Mouse (Mus musculus) adrenal gland, postnatal 25 days (tissue): ENCODE results near the gene Galntl5. TPM values are rescaled to one million over a fixed set of nuclear protein-coding genes. Genes with fewer than 3 reads are reported as not detected.
"Not testable (repeated sequence)": the region's sequence is repeated elsewhere in the genome, so short reads cannot be mapped to it uniquely, and the experiment has no call there.

Experiments
- DNase-seq: peaks from one replicate; pipeline ENCODE4 v3.0.0; 2021; ENCODE audit warnings: mixed read lengths
- long read RNA-seq: library from polyadenylated mRNA; stranded (forward); transcript quantifications from one replicate; pipeline ENCODE4 v2.0.0, GENCODE M21; 2021
- total RNA-seq: library from RNA; stranded (reverse); gene quantifications from 2 replicates; pipeline ENCODE4 v1.2.3, GENCODE M21; 2021

Galntl5 gene
- not detected in 2 replicates for total RNA-seq
- long read RNA-seq: 0 reads

DNA sequence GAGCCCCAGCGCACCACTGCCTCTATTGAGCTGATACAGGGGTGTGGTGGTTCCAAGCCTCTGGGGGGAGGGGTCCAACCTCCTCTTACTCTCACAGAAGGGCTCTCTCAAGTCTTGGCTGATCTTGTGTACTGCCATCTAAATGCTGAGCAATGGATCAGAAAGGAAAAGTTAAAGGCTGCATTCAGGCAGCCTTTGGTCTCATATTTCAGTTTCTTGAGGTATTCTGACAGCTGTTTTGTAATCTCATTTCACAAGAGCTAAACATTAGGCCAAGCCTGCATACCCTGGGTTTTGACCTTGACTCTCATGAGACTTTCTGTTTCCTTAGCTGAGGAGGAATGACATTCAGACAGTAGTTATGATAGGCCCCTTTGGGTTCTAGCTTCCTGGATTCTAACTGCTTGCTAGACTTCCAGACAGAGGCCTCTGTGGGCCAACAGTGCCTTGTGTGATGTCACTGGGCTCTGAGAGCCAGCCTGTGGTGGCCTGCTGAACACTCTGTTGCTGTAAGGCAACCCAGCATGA, at the start of gene Galntl5:
Galntl5 (plus strand) TSS at position 457 of the 528 bp plus-strand sequence.
- DNase-seq: no peak

DNA sequence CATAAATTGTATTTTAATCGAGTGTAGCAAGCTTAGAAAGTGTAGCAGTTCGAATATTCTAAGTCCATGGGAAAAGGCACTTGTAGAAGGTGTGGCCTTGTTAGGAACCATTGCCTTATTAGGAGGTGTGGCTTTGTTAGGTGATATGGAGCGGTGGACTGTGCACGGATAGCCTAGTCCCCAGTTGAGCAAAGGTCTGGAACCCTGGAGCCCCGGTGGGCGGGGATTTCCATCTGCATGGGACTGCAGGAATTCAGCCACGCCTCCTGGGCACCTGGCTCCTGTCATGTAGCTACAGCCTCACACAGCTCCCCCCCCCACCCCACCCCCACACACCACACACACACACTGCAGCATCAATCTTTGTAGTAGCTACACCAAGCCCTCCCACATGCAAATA, 34.6 kb upstream of the Galntl5 start:
- no peak for DNase-seq

GRCm38 (mm10) chr5:25149331-25149965, 31.8 kb upstream of the Galntl5 start:
- DNase-seq: no peak

DNA sequence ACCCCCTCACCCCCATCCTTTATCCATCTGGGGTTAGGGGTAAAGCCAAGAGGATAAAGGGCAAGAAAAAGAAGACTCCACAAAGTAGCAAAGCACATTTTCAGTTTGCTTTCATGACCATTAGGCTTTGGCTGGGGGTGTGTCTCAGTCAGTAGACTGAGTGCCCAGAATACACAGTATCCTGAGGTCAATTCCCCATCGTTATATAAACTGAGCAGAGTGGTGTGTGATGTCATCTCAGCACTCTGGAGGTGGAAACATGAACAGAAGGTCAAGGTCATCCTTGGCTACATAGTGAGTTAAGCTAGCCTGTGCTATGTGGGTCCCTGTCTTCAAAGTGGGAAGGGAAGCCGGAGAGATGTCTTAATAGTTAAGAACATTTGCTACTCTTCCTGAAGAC, 27.8 kb upstream of the Galntl5 start:
- no peak for DNase-seq

GRCm38 (mm10) chr5:25153996-25154395, 27.3 kb upstream of the Galntl5 start:
- no peak for DNase-seq

GRCm38 (mm10) chr5:25154823-25155222, 26.4 kb upstream of the Galntl5 start:
- DNase-seq: no peak

DNA sequence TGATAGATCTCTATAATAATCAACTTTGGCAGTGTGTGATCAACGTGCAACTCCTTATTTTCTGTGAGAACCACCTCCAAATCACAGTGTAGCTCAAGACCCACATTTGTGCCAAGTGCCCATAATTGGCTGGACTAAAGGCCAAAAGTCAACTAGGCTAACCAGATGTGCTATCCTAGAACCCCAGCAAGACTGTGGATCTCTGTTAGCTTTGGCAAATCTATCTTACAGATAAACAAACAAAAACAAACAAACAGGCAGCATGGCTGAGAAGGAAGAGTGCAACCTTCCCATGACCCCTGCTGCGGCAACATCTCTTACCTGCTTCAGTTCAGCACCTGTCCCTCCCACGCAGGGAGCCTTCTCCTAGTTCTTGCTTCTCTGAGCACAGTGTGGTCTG, 25.9 kb upstream of the Galntl5 start:
- DNase-seq: no peak

DNA sequence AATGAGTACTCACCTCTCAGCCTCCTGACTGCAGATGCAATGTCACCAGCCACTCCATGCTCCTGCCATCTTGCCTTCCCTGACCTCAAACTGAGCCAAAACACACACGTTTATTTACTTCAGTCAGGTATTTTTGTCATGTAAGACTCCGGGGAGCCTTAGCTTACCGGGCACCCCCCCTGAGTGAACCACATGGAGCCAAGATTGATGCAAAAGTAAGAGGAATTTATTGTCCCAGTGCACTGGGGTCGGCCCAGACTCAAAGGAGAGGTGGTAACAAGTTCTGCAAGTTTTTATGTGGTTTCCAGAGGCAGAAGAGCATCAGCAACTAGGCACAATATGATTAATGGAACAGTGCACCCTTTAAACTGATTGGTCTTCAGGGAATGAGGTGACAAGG, 24.1 kb upstream of the Galntl5 start:
- DNase-seq: no peak

DNA sequence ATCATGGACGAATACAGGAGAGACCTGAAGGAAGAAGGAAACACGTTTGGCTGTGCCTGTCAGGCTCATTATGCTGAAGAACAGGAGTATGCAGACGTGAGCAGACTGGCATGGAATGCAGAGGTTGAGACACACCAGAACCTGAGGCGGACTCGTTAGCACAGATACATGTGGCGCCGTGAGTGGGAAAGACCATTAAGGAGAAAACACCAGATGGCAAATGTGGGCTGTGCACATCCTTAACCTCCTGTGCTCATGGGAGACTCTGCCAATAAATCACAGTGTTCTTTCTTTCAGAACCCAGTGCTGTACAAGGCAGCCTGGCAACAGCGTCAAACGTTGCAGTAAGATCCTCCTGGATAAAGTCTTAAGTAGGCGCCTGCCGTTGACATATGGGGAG, 20.7 kb upstream of the Galntl5 start:
- DNase-seq: no peak

GRCm38 (mm10) chr5:25162981-25163380, 18.3 kb upstream of the Galntl5 start:
- no peak for DNase-seq

GRCm38 (mm10) chr5:25163938-25164337, 17.3 kb upstream of the Galntl5 start:
- DNase-seq: no peak

- DNase-seq: no peak
Measured at GRCm38 (mm10) chr5:25164341-25164740, 16.9 kb upstream of the Galntl5 start.

DNA sequence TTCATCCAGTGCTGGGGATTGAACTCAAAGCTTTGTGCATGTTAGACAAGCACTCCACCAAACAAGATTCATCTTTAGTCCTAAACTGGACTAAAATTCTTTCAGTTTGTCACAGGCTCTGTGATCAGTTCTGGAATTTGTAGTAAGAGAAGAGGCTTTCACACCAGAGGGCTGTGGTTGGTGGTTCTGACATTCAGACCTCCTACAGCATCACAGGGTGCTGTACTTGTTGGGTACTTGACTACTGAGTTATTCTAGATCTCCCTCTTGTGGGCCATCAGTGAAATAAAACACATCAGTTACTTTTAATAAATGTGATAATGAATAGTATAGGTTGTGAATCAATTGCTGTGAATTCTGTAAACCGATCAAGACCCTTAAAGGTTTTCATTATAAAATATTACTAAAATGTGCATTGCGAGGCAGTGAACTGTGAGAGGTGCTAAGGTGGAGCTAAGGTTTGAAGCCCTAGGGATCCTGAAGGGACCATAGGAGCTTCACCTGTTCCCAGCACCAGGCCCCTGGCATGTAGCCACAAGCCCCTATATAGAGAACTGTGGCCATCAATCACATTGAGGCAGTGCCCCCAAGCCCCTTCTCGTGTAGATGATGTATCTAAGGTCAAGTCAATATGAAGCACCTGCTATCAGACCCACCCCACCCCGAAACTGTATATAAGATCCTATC, 16.0 kb upstream of the Galntl5 start:
- no peak for DNase-seq

GRCm38 (mm10) chr5:25165789-25166135, 15.5 kb upstream of the Galntl5 start:
- no peak for DNase-seq

- no peak for DNase-seq
Measured at GRCm38 (mm10) chr5:25166665-25167064, 14.6 kb upstream of the Galntl5 start.

DNA sequence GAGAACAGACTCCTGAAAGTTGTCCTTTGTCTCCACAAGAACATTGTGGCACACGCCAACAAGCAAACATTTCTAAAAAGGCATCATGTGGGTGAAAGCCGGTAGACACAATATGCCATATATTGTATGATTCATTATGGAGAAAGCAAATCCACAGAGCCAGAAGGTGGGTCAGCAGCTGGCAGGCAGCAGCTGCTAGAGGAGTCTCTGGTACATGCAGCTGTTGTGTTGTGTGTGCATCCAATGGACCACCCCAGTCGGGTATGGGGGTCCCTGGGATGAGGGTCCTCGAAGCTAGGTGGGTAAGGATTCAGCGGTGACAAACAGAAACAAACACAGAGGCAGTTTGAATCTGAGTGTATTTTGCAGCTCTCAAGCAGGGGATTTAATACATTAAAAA, 3.3 kb upstream of the Galntl5 start:
- not testable (repeated sequence) for DNase-seq

DNA sequence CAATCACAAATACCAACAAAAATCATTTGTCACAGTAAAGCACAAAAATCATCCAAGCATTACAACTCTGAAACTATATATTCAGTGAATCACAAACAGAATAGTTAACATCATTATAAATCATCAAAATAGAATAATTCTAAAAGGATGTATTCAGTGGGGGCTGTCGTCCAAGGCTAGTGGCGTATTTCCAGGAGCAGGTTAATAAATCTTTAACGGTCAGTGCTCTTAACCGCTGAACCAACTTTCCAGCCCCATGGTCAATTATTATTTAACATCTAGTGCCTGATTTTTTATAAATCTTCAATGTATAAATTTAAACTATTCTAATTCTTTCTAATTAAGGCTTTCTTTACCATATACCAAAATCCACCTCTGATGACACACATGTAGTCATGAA, 2.7 kb upstream of the Galntl5 start:
- DNase-seq: not testable (repeated sequence)

DNA sequence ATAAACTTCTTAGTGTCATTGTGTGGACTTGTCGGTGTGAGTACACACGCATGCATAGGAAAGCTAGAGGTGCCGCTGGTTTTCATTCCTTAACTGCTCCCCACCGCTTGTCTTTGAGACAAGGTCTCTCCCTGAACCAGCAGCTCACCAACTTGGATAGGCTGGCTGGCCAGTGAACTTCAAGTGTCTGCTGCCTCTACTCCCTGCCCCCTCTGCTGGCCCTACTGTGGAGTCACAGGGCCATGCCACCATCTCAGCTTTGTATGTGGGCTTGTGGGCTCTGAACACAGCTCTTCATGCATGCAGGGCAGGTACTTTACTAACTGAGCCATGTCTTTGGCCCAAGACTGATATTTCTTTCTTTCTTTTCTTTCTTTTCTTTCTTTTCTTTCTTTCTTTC, 2.0 kb upstream of the Galntl5 start:
- no peak for DNase-seq

DNA sequence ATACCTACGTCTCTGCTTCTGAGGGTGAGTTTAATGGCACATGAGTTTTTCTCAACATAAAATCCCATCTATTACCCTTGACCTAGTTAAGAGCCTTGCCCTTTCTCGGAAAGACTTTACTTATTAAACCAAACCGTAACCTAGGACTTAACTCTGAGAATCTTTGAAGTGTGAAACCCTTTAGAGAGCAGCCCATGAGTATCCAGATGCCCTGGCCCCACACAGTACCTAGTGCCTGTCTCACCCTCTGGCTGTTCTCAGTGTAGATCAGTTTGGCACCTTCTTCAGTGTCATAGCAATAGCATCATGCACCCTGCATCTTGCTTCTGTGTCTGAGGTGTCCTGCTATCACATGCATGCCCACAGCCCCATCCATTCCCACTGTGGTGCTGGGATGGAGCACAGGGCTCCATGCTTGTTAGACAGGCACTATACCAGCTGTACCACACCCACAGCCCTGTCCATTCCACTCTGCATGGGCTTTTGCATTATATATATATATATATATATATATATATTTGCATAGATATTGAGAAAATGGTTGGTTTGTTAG, 1.2 kb upstream of the Galntl5 start:
- DNase-seq: no peak

DNA sequence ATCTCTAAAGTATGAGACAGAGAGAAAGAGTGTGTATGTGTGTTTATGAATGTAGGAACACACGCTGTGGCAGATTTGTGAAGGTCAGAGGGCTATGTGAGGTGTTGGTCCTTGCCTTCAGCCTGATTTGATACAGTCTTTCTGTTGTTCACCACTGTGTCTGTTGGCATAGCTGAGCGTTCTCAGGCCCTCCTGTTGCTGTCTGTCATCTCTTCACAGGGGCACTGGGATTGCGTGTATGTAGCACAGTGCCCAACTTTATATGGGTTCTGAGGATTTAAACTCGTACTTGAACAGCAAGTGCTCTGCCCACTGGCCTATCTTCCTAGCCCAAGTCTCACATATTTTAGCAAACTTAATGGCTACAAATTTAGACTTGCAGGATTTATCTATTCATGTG, 2.3 kb downstream of the Galntl5 start:
- no peak for DNase-seq

DNA sequence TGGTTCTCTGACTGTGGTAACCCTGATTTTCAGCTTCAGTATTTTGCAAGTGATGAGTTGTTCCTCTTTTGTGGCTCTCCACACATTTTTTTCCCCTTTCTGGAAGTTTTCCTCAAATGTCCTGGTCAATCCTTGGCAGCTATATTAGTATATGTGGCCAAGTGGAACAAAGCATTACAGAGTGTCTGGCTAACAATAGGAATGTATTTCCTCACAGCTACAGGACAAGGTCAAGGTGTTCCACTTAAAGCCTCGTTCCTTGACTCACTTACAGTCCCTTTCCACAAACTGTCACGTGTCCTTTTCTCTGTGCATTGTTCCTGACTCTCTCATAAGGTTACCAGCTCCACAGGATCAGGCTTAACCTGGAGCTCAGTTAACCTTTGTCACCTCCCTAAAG, 3.3 kb downstream of the Galntl5 start:
- DNase-seq: no peak

- no peak for DNase-seq
Measured at GRCm38 (mm10) chr5:25187727-25188126, 6.5 kb downstream of the Galntl5 start.

GRCm38 (mm10) chr5:25188802-25189201, 7.5 kb downstream of the Galntl5 start:
- peak; percentile 8 for DNase-seq

GRCm38 (mm10) chr5:25190521-25190920, 9.3 kb downstream of the Galntl5 start:
- DNase-seq: no peak
